Mouse (Mus musculus) MEL (cell line): Measurements from ENCODE around the gene Cdiptos. TPM values are rescaled to one million over a fixed set of nuclear protein-coding genes. Genes with fewer than 3 reads are reported as not detected.

Experiments used
- DNase-seq: peaks from one replicate; pipeline ENCODE4 v3.0.0; 2011; ENCODE audit warnings: low read depth, low spot score
- H3K27ac ChIP-seq: 2 replicates; pipeline ENCODE4 v1.5.1; 2012; ENCODE audit warnings: low read depth, mild to moderate bottlenecking, control low read depth, low read length, moderate library complexity; ENCODE audit not compliant: control insufficient read depth
- H3K27me3 ChIP-seq, 2 experiments: fragments of 150-350 bp in 1 of 2; sonication (generic) in 1 of 2; 2 replicates each; pipeline ENCODE4 v1.6.1; 2012; ENCODE audit warnings: low read length in 2 of 2, mild to moderate bottlenecking in 2 of 2, improper control_type of control experiment in 1 of 2, moderate library complexity in 1 of 2; ENCODE audit not compliant: insufficient read depth in 2 of 2, control insufficient read depth in 1 of 2
- H3K36me3 ChIP-seq, 2 experiments: 2 replicates each; pipeline ENCODE4 v1.6.1; 2012 to 2014; ENCODE audit warnings: low read length in 2 of 2, improper control_type of control experiment in 1 of 2, inconsistent platforms in 1 of 2, mild to moderate bottlenecking in 1 of 2; ENCODE audit not compliant: insufficient read depth in 2 of 2, control insufficient read depth in 1 of 2
- H3K4me1 ChIP-seq, 2 experiments: fragments of 150-350 bp in 1 of 2; sonication (generic) in 1 of 2; 2 replicates each; pipeline ENCODE4 v1.6.1; 2012; ENCODE audit warnings: low read length in 2 of 2, improper control_type of control experiment in 1 of 2, mild to moderate bottlenecking in 1 of 2; ENCODE audit not compliant: insufficient read depth in 2 of 2, control insufficient read depth in 1 of 2
- H3K4me3 ChIP-seq, 2 experiments: fragments of 150-350 bp in 1 of 2; sonication (generic) in 1 of 2; 2 replicates each; pipeline ENCODE4 v1.5.1; 2012; ENCODE audit warnings: low read depth in 2 of 2, low read length in 2 of 2, mild to moderate bottlenecking in 2 of 2, moderate library complexity in 2 of 2, control low read depth in 1 of 2, improper control_type of control experiment in 1 of 2; ENCODE audit not compliant: control insufficient read depth in 1 of 2, insufficient read depth in 1 of 2
- H3K79me2 ChIP-seq: 2 replicates; pipeline ENCODE4 v1.6.1; 2012; ENCODE audit warnings: mild to moderate bottlenecking, low read length, moderate library complexity; ENCODE audit not compliant: control insufficient read depth, poor library complexity, insufficient read depth
- H3K9ac ChIP-seq: 2 replicates; pipeline ENCODE4 v1.6.1; 2012; ENCODE audit warnings: low read depth, mild to moderate bottlenecking, control low read depth, low read length, moderate library complexity; ENCODE audit not compliant: control insufficient read depth, poor library complexity, severe bottlenecking
- H3K9me3 ChIP-seq: fragments of 150-350 bp; sonication (generic); replicated peaks from 2 replicates; pipeline ENCODE4 v1.6.1; 2012; ENCODE audit warnings: mild to moderate bottlenecking, low read length, improper control_type of control experiment, moderate library complexity; ENCODE audit not compliant: insufficient read depth
- BHLHE40 ChIP-seq: IDR thresholded peaks from 2 replicates; pipeline ENCODE4 v1.6.1; 2012; ENCODE audit warnings: low read depth, mild to moderate bottlenecking, inconsistent platforms, low read length, improper control_type of control experiment, borderline replicate concordance
- CHD1 ChIP-seq: IDR thresholded peaks from 2 replicates; pipeline ENCODE4 v1.6.1; 2012; ENCODE audit warnings: low read depth, mild to moderate bottlenecking, inconsistent platforms, low read length, improper control_type of control experiment
- CHD2 ChIP-seq: IDR thresholded peaks from 2 replicates; pipeline ENCODE4 v1.6.1; 2011; ENCODE audit warnings: low read length, improper control_type of control experiment
- CTCF ChIP-seq, 3 experiments: IDR thresholded peaks in 2 of 3; conservative IDR thresholded peaks in 1 of 3; 2 replicates each; pipeline ENCODE4 v1.5.1; 2011 to 2012; ENCODE audit warnings: low read length in 3 of 3, low read depth in 2 of 3, mild to moderate bottlenecking in 2 of 3, improper control_type of control experiment in 1 of 3, inconsistent platforms in 1 of 3, mixed read lengths in 1 of 3, moderate library complexity in 1 of 3; ENCODE audit not compliant: control insufficient read depth in 1 of 3, insufficient read depth in 1 of 3, poor library complexity in 1 of 3, severe bottlenecking in 1 of 3
- E2F4 ChIP-seq: IDR thresholded peaks from 2 replicates; pipeline ENCODE4 v1.6.1; 2011; ENCODE audit warnings: low read depth, low read length, improper control_type of control experiment, borderline replicate concordance
- ELF1 ChIP-seq: IDR thresholded peaks from 2 replicates; pipeline ENCODE4 v1.6.1; 2014; ENCODE audit warnings: low read depth, mild to moderate bottlenecking, inconsistent platforms, low read length, improper control_type of control experiment, moderate library complexity
- EP300 ChIP-seq, 2 experiments: IDR thresholded peaks; 2 replicates each; pipeline ENCODE4 v1.6.1; 2011; ENCODE audit warnings: improper control_type of control experiment in 2 of 2, low read length in 2 of 2, low read depth in 1 of 2, mild to moderate bottlenecking in 1 of 2
- ETS1 ChIP-seq: IDR thresholded peaks from 2 replicates; pipeline ENCODE4 v1.6.1; 2012; ENCODE audit warnings: low read depth, mild to moderate bottlenecking, inconsistent platforms, low read length, improper control_type of control experiment, moderate library complexity
- GABPA ChIP-seq: IDR thresholded peaks from 2 replicates; pipeline ENCODE4 v1.6.1; 2012; ENCODE audit warnings: low read depth, mild to moderate bottlenecking, inconsistent platforms, low read length, improper control_type of control experiment, moderate library complexity
- GATA1 ChIP-seq: IDR thresholded peaks from 2 replicates; pipeline ENCODE4 v1.6.1; 2011; ENCODE audit warnings: low read depth, low read length, improper control_type of control experiment
- HCFC1 ChIP-seq: IDR thresholded peaks from 2 replicates; pipeline ENCODE4 v1.6.1; 2012; ENCODE audit warnings: low read depth, mild to moderate bottlenecking, inconsistent platforms, low read length, improper control_type of control experiment, moderate library complexity
- JUND ChIP-seq: IDR thresholded peaks from 2 replicates; pipeline ENCODE4 v1.6.1; 2011; ENCODE audit warnings: low read depth, mild to moderate bottlenecking, improper control_type of control experiment, low read length
- KAT2A ChIP-seq: conservative IDR thresholded peaks from 2 replicates; pipeline ENCODE4 v1.6.1; 2012; ENCODE audit warnings: low read depth, low read length, improper control_type of control experiment, inconsistent platforms
- MAFK ChIP-seq: IDR thresholded peaks from 2 replicates; pipeline ENCODE4 v1.6.1; 2011; ENCODE audit warnings: low read depth, mild to moderate bottlenecking, low read length, improper control_type of control experiment, borderline replicate concordance
- MAX ChIP-seq: IDR thresholded peaks from 2 replicates; pipeline ENCODE4 v1.6.1; 2011; ENCODE audit warnings: low read length, improper control_type of control experiment
- MAZ ChIP-seq: IDR thresholded peaks from 2 replicates; pipeline ENCODE4 v1.6.1; 2012; ENCODE audit warnings: low read depth, mild to moderate bottlenecking, inconsistent platforms, low read length, improper control_type of control experiment
- MEF2A ChIP-seq: IDR thresholded peaks from 2 replicates; pipeline ENCODE4 v1.6.1; 2014; ENCODE audit warnings: low read depth, mild to moderate bottlenecking, inconsistent platforms, low read length, improper control_type of control experiment; ENCODE audit not compliant: poor library complexity, insufficient replicate concordance, severe bottlenecking; ENCODE audit errors: extremely low read depth
- MXI1 ChIP-seq: IDR thresholded peaks from 2 replicates; pipeline ENCODE4 v1.6.1; 2011; ENCODE audit warnings: mild to moderate bottlenecking, low read depth, low read length, improper control_type of control experiment
- MYB ChIP-seq: IDR thresholded peaks from 2 replicates; pipeline ENCODE4 v1.6.1; 2011; ENCODE audit warnings: mild to moderate bottlenecking, low read depth, low read length, improper control_type of control experiment
- NELFE ChIP-seq: IDR thresholded peaks from 2 replicates; pipeline ENCODE4 v1.6.1; 2011; ENCODE audit warnings: low read depth, low read length, improper control_type of control experiment
- POLR2A ChIP-seq, 2 experiments: IDR thresholded peaks; 2 replicates each; pipeline ENCODE4 v1.6.1; 2011 to 2012; ENCODE audit warnings: low read length in 2 of 2, mild to moderate bottlenecking in 2 of 2, control low read depth in 1 of 2, improper control_type of control experiment in 1 of 2, low read depth in 1 of 2, moderate library complexity in 1 of 2; ENCODE audit not compliant: control insufficient read depth in 1 of 2, insufficient read depth in 1 of 2, poor library complexity in 1 of 2
- POLR2AphosphoS2 ChIP-seq: IDR thresholded peaks from 2 replicates; pipeline ENCODE4 v1.6.1; 2011; ENCODE audit warnings: low read length, improper control_type of control experiment
- POLR2AphosphoS5 ChIP-seq: IDR thresholded peaks from 2 replicates; pipeline ENCODE4 v1.6.1; 2012; ENCODE audit warnings: low read depth, borderline replicate concordance, mild to moderate bottlenecking, inconsistent platforms, low read length, moderate library complexity, mixed read lengths
- RAD21 ChIP-seq: IDR thresholded peaks from 2 replicates; pipeline ENCODE4 v1.6.1; 2011; ENCODE audit warnings: mild to moderate bottlenecking, low read depth, low read length, improper control_type of control experiment
- RCOR1 ChIP-seq: IDR thresholded peaks from 2 replicates; pipeline ENCODE4 v1.6.1; 2012; ENCODE audit warnings: low read depth, mild to moderate bottlenecking, inconsistent platforms, low read length, improper control_type of control experiment
- SMC3 ChIP-seq: IDR thresholded peaks from 2 replicates; pipeline ENCODE4 v1.6.1; 2011; ENCODE audit warnings: low read depth, low read length, improper control_type of control experiment
- TAL1 ChIP-seq: IDR thresholded peaks from 2 replicates; pipeline ENCODE4 v1.6.1; 2012; ENCODE audit warnings: mild to moderate bottlenecking, inconsistent platforms, low read length, moderate library complexity, mixed read lengths
- TBP ChIP-seq: IDR thresholded peaks from 2 replicates; pipeline ENCODE4 v1.8.0; 2011; ENCODE audit warnings: low read depth, low read length, improper control_type of control experiment
- TCF12 ChIP-seq: IDR thresholded peaks from 2 replicates; pipeline ENCODE4 v1.6.1; 2014; ENCODE audit warnings: low read depth, mild to moderate bottlenecking, inconsistent platforms, low read length, improper control_type of control experiment, moderate library complexity
- UBTF ChIP-seq: IDR thresholded peaks from 2 replicates; pipeline ENCODE4 v1.6.1; 2012; ENCODE audit warnings: low read depth, mild to moderate bottlenecking, inconsistent platforms, low read length, improper control_type of control experiment, moderate library complexity, borderline replicate concordance; ENCODE audit not compliant: insufficient read depth
- USF1 ChIP-seq: IDR thresholded peaks from 2 replicates; pipeline ENCODE4 v1.6.1; 2014; ENCODE audit warnings: low read depth, mild to moderate bottlenecking, inconsistent platforms, low read length, improper control_type of control experiment, moderate library complexity
- USF2 ChIP-seq, 2 experiments: IDR thresholded peaks; 2 replicates each; pipeline ENCODE4 v1.6.1; 2011 to 2012; ENCODE audit warnings: improper control_type of control experiment in 2 of 2, low read length in 2 of 2, borderline replicate concordance in 1 of 2, inconsistent platforms in 1 of 2, low read depth in 1 of 2, mild to moderate bottlenecking in 1 of 2; ENCODE audit not compliant: insufficient read depth in 1 of 2
- ZC3H11A ChIP-seq: IDR thresholded peaks from 2 replicates; pipeline ENCODE4 v1.6.1; 2012; ENCODE audit warnings: low read depth, mild to moderate bottlenecking, inconsistent platforms, low read length, improper control_type of control experiment
- ZKSCAN1 ChIP-seq: IDR thresholded peaks from 2 replicates; pipeline ENCODE4 v1.6.1; 2012; ENCODE audit warnings: low read depth, mild to moderate bottlenecking, inconsistent platforms, low read length, improper control_type of control experiment, moderate library complexity
- ZMIZ1 ChIP-seq: IDR thresholded peaks from 2 replicates; pipeline ENCODE4 v1.6.1; 2012; ENCODE audit warnings: low read depth, mild to moderate bottlenecking, inconsistent platforms, low read length, improper control_type of control experiment, moderate library complexity
- polyA plus RNA-seq, 2 experiments: library from polyadenylated mRNA; stranded (reverse) in 1 of 2; unstranded in 1 of 2; fragments of >175 nt in 1 of 2; fragments of >200 nt in 1 of 2; gene quantifications; 2 replicates each; pipeline versions ENCODE4 v1.2.1 to v1.2.4; 2012; ENCODE audit warnings: low replicate concordance in 2 of 2, low read depth in 1 of 2; ENCODE audit not compliant: insufficient read length in 2 of 2, insufficient read depth in 1 of 2, missing spikeins in 1 of 2
- total RNA-seq: library from RNA; depleted of rRNA; stranded (reverse); fragments of 300-350 nt; gene quantifications from 2 replicates; pipeline ENCODE4 v1.2.3, GENCODE M21; 2012

Gene Cdiptos
- total and polyA plus RNA-seq, 3 experiments = 0.35 to 1.8 TPM; not detected in 1

- Histone ChIP-seq H3K27me3 (no peaks in the 10 kb centered on the region), H3K9ac (peak overlapping the region; percentile 68), H3K9me3 (no peaks in the 10 kb centered on the region), H3K79me2 (peaks cover 8% of the 10 kb centered on the region), H3K4me1 (peaks cover 10 to 33% of the 10 kb centered on the region in 2 experiments), H3K27ac (peak overlapping the region; percentile 91), H3K4me3 (peak overlapping the region; percentile 3 to 18; a peak in 2 of 4 replicates), H3K36me3 (peaks cover 0 to 24% of the 10 kb centered on the region in 2 experiments; a peak in 2 of 4 replicates)
- peak; percentile 95 for DNase-seq
- no peak for TF ChIP-seq UBTF
- no peak for TF ChIP-seq CHD2
- TF ChIP-seq HCFC1 = peak; percentile 60; the same call in 1 of the 2 replicates
- no peak for TF ChIP-seq ZKSCAN1
- TF ChIP-seq ZC3H11A = no peak
- peak; percentile 17 to 78; a peak in 3 of 4 replicates for TF ChIP-seq POLR2A (IDR thresholded peaks at IDR 0.05; ENCODE audit: control insufficient read depth in 1 of 2, insufficient read depth in 1 of 2, low read depth in 1 of 2, low read length in 2 of 2, poor library complexity in 1 of 2)
- peak; percentile 71; the same call in 1 of the 2 replicates for TF ChIP-seq TBP
- TF ChIP-seq JUND = 0 out of 2 replicates have a peak, but pooled peaks have one; percentile 9
- TF ChIP-seq E2F4 = no peak
- peak; percentile 75 for TF ChIP-seq ELF1
- TF ChIP-seq USF2 (IDR thresholded peaks at IDR 0.05; ENCODE audit: borderline replicate concordance in 1 of 2, insufficient read depth in 1 of 2, low read depth in 1 of 2, low read length in 2 of 2) = no peak
- TF ChIP-seq POLR2AphosphoS2 = no peak
- TF ChIP-seq MXI1 = peak; percentile 65
- no peak for TF ChIP-seq RCOR1
- 0 out of 2 replicates have a peak, but pooled peaks have one; percentile 15 for TF ChIP-seq MAX
- TF ChIP-seq TCF12 = 0 out of 2 replicates have a peak, but pooled peaks have one; percentile 31
- peak; percentile 79 for TF ChIP-seq GABPA
- TF ChIP-seq ETS1 = peak; percentile 98
- 0 out of 2 replicates have a peak, but pooled peaks have one; percentile 3 for TF ChIP-seq USF1
- no peak for TF ChIP-seq BHLHE40
- no peak for TF ChIP-seq MEF2A
- peak in 1 of 2 experiments; percentile 65; a peak in 2 of 4 replicates for TF ChIP-seq EP300 (IDR thresholded peaks at IDR 0.05; ENCODE audit: low read depth in 1 of 2, low read length in 2 of 2)
- no peak for TF ChIP-seq MAZ
- TF ChIP-seq RAD21 = no peak
- TF ChIP-seq CTCF (IDR thresholded peaks at IDR 0.05 in 2 of 3, conservative IDR thresholded peaks at IDR 0.05 in 1 of 3; ENCODE audit: control insufficient read depth in 1 of 3, insufficient read depth in 1 of 3, low read depth in 2 of 3, low read length in 3 of 3, poor library complexity in 1 of 3, severe bottlenecking in 1 of 3) = no peak
- TF ChIP-seq NELFE = no peak
- TF ChIP-seq GATA1 = no peak
- no peak for TF ChIP-seq CHD1
- TF ChIP-seq TAL1 = peak; percentile 41; the same call in 1 of the 2 replicates
- TF ChIP-seq POLR2AphosphoS5 = no peak
- no peak for TF ChIP-seq MYB
- TF ChIP-seq ZMIZ1 = no peak
- TF ChIP-seq SMC3 = no peak
- peak; percentile 34; the same call in 1 of the 2 replicates for TF ChIP-seq KAT2A
- 0 out of 2 replicates have a peak, but pooled peaks have one; percentile 53 for TF ChIP-seq MAFK
These were observed 32.5 kb upstream of the Cdiptos start for GRCm38 (mm10) chr7:127008239-127009019.
